Mouse (Mus musculus): Measurements from ENCODE around the gene Itch.

DNA sequence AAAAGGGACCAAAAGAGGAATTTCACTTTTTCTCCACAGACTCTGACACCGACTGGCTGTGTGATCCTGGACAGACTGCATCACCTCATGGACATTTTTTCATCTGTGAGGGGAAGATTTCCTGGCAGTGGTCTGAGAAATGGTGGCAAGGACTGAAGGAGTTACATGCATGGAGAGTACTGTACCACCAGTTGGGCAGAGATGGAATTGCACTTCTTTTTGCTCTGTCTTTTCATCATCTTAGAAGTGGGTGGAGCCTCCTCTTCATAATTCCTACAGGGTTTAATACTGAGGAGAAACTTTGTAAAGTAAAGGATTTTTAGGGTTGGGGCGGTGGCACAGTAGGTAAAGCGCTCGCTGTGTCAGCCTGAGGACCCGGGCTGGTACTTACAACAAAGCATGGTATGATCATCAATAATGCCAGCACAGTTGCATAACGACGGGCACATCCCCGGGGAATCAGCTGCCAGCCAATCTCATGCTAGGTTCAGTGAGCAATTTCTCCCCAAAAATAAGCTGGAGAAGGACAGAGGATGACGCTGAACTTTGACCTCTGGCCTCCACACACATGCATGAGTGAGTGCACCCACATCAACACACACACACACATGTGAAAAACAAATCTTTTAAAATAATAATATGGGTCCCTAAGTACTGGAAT, 34.5 kb upstream of the Itch start:
- TF ChIP-seq CTCF (IDR thresholded peaks at IDR 0.05; ENCODE audit: low read depth) (peak; percentile 43), EP300 (IDR thresholded peaks at IDR 0.05; ENCODE audit: low read depth) (no peak)

All from liver, embryonic 14.5 days (tissue).